Mouse (Mus musculus): Measurements from ENCODE around the gene Cd96.
A peak's percentile ranks its signal among the peaks of the same experiment; 100 is the strongest.
"Not testable (repeated sequence)": the region's sequence is repeated elsewhere in the genome, so short reads cannot be mapped to it uniquely, and the experiment has no call there.

The Cd96 gene

GRCm38 (mm10) chr16:46120020-46120419 lies at the start of gene Cd96:
Cd96 (minus strand) TSS chr16:46120251.
- DNase-seq (ENCODE audit: low spot score): no peak

GRCm38 (mm10) chr16:46166971-46167370 lies 46.9 kb upstream of the Cd96 start:
- DNase-seq (ENCODE audit: low spot score): no peak

DNA sequence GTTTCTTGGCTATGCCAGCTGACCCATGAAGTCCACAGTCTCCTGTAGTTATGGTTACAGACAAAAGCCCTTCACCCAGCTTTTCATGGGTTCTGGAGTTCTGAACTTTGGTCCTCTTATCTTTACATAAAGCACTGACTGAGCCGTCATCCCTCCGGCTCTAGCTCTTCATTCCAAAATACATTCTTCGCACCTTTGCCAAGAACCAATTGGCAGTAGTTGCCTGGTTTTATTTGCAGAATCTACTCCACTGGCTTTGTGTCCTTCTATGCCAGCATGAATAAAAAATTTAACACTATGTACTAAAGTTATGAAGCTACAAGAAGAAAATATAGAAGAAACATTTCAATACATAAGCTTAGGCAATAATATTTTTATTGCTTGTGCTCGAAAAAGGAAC lies 45.3 kb upstream of the Cd96 start:
- DNase-seq (ENCODE audit: low spot score): no peak

GRCm38 (mm10) chr16:46154832-46155231 lies 34.8 kb upstream of the Cd96 start, which contains the start of gene Gm4737:
Gm4737 (minus strand) TSS chr16:46155077.
- DNase-seq (ENCODE audit: low spot score): not testable (repeated sequence)

GRCm38 (mm10) chr16:46151141-46151540 lies 31.1 kb upstream of the Cd96 start:
- no peak for DNase-seq (ENCODE audit: low spot score)

DNA sequence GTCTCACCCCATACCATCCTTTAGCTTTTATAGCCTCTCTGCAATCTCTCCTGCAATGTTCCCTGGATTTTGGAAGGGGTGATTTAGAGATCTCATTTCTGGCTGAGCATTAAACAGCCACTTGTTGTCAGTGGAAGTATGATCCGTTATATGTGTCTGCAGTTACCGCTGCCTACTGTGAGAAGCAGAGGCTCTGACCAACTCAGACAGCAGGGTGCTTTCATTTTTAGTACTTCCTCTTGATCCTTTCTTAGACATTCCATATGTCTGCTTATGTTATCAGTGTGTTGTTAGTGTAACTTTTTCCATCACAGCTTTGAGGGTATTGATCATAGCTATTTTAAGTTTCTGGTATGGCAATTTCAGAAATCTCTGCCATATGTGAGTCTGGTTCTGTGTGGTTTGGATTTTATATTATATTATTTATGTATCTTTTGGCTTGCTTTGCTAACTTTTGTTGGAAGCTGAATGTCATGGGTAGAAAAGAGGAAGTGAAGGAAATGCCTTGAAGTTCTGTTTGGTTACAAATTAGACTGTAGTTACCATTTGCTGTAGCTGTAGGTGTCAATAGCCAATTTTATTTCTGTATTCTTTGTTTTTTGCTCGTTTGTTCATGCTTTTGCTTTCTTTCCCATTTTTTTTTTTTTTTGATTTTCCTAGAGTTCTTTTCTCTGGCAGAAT lies 28.8 kb upstream of the Cd96 start:
- DNase-seq (ENCODE audit: low spot score): no peak

DNA sequence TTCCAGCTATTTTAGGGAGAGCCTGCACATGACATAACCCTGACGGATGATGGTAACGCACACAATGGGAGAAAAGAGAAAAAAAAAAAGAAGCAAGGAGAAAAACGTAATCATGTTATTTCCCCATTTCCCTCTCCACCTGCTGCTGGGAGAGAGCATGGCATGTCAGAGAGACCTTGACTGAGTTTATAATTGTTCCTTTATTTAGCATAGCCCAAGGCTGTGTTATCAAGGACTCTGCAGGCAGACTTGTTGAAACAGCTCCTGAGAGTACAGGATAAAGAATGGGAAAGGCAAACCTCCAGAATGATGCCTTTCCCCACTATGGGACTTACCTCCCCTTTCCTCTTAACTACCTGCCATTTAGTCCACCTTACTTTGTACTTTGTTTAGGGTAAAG lies 26.9 kb upstream of the Cd96 start:
- no peak for DNase-seq (ENCODE audit: low spot score)

DNA sequence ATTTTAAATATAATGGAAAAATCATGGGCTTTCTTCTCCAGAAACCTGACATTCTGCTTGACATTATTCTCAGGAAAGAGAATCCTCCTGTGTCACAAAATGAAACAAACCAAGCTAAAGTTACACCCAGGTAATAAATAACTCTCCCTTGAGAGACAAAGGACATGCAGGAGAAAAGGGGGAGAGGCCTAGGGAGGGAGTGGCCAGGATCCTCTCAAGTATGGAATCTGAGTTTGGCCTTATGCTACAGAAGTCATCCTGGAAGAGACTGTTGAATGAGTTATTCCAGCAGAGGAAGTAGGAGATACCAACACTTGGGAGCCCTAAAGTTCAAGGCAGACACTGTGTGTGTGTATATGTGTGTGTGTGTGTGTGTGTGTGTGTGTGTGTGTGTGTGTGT lies 2.2 kb upstream of the Cd96 start:
- no peak for DNase-seq (ENCODE audit: low spot score)

DNA sequence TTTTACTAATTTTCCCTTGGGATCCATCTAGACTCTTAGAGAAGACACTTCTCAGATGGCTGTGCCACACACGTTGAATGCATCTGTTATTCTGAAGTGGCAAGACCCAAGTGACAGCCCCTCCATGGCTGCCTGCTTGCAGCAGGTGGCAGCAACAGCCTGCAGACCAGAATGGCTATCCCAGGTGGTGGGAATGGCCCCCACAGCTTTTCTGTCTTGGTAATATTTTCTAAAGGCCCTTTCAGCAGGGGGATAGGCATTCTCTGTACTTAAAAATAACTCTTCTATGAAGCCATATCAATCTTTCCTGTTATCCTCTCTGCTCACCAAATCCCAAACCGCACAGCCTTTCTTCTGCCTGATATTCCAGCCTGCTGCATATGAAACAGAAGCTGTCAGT lies 1.4 kb upstream of the Cd96 start:
- DNase-seq (ENCODE audit: low spot score): peak; percentile 51

GRCm38 (mm10) chr16:46120607-46121006 lies 556 bp upstream of the Cd96 start:
- peak; percentile 16 for DNase-seq (ENCODE audit: low spot score)

DNA sequence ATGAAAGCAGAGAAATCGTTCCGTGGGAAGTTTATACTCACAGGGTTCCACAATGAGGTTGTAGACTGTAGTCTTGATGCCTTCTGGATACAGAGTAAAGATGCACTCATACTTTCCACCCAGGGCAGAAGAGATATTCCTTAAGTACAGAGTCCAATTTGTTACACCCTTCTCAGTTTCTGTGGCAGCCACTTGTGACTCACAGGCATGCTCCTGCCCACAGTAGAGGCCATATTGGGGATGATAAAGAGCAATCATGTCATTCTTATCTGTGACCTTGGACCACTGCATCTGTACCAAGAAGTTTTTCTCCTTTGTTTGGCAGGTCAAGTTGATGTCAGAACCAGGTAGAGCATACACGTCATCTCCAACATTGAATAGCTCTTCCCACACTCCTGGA lies 2.4 kb downstream of the Cd96 start:
- no peak for DNase-seq (ENCODE audit: low spot score)

GRCm38 (mm10) chr16:46114727-46115126 lies 5.3 kb downstream of the Cd96 start:
- no peak for DNase-seq (ENCODE audit: low spot score)

DNA sequence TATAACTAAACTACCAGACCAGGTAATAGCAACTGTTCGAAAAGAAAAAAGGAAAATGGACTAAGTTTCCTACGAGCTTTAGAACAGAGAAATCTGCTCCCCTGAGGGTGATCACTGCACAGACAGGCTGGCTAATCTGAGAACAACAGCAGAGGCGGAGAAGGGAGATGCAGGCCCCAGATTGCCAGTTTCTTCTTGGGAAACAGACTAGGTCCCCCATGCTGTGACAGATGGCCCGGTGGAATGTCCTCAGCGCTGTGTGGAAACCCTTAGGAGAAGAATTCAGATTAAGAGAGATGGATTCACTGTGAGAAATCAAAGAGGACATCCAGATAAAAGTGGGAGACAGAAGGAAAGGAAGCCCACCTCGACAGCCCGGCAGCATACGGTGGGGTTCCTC lies 10.5 kb downstream of the Cd96 start:
- no peak for DNase-seq (ENCODE audit: low spot score)

DNA sequence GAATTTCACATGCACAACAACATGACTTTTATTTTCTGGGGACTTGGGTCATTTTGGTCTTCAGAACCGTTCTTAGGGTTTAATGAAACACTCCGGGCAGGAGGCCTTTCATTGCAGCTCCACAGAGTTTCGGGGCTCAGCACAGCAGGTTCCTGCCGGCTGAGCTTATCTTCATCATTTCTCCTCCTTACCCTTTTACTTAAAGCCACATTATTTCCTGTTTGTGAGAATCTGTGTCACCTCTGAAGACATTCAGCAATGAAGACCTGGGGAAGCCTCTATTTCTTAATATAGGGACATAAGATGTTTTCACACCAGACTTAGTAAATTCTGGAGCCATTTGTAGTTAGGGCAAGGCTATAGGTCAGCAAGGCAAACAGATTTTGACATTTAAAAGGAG lies 12.6 kb downstream of the Cd96 start:
- no peak for DNase-seq (ENCODE audit: low spot score)

DNA sequence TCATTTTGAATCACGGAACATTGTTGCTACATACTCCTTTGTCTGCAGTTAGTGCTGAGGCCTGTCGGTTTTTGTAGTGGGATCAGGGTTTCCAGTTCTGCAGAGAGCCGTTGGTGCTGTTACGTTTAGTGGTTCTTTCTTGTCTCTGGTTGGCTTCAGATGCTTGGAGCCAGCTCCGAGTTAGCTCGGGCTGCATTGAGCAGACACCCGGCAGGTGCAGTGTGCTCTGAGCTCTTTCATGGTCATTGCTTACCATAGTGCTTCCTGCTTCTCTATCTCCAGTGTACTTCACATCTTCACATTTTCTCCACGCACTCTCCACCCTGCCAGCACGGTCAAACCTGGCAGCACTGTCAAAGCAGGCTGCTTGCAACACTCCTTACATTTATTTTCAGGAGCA lies 15.6 kb downstream of the Cd96 start:
- no peak for DNase-seq (ENCODE audit: low spot score)

DNA sequence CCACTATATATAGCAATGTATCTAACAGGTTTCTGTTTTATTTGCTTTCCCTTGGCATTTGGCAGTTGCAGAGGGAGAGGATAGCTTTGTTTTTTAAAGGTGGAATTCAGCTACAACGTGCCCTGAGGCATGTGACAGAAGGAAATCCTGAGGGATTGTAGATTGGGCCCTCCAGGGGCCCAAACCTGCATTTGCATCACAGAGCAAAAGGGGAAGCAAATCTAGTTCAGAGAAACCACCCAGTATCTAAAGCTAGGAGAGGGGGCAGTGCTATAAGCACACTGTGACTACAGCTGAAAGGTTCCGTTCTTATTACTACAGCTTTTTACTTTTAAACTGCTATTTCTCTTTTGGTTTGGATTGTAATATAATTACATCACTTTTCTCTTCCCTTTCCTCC lies 18.3 kb downstream of the Cd96 start:
- DNase-seq (ENCODE audit: low spot score): no peak

DNA sequence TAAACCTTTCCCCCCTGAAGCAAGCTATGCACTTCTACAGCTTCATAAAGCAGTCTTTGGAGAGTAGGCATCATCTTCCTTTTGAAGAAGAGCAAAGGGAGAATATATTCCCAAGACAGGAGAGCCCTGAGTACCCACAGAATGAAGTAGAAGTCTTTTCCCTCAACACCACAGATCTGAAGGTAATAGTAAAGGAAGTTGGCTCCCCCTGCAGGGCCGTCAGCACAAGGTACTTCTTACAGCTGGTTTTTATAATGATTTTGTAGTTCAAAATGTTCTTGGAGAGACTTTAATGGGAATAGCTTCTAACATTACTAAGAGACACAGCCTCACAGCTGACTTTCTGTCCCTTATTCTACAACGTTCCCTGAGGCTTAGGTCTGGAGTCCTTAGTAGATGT lies 19.8 kb downstream of the Cd96 start:
- DNase-seq (ENCODE audit: low spot score): no peak

DNA sequence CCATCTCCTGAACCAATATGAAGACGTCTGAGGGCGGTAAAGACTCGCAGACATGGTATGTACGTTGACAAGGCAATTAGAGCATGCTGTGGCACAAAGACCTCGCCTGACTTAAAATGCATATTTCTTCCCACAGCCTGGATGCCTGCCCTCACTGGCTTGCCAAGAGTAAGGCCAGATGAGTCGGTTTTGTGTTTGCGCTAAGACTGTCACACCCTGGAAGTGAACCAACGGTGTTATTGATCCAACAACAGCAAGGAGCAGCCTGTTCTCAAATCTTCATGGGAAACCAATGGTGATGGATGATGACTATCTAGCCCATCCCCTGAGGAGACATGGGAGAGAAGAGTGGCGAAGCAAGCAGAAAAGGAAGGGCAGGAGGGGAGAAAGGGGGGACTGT lies 22.6 kb downstream of the Cd96 start:
- DNase-seq (ENCODE audit: low spot score): no peak

- no peak for DNase-seq (ENCODE audit: low spot score)
These were observed 25.6 kb downstream of the Cd96 start for GRCm38 (mm10) chr16:46094478-46094877.

DNA sequence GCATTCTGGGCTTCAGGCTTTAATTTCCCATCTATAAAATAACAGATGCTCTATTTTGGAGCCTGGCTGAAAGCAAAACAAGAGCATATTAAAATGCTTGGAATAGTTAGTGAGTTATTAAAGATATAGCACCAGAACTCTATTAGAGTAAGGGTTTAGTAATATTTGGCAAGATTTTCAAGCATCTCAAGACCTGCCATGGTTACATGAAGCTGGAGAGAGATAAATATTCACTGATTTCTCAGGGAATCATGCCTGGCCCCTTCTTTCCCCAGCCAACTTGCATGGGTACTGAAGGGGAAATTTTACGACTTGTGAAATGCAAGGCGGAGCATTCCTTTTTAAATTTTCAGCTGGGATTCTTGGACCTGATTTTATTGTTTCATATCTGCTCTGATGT lies 27.1 kb downstream of the Cd96 start:
- no peak for DNase-seq (ENCODE audit: low spot score)

DNA sequence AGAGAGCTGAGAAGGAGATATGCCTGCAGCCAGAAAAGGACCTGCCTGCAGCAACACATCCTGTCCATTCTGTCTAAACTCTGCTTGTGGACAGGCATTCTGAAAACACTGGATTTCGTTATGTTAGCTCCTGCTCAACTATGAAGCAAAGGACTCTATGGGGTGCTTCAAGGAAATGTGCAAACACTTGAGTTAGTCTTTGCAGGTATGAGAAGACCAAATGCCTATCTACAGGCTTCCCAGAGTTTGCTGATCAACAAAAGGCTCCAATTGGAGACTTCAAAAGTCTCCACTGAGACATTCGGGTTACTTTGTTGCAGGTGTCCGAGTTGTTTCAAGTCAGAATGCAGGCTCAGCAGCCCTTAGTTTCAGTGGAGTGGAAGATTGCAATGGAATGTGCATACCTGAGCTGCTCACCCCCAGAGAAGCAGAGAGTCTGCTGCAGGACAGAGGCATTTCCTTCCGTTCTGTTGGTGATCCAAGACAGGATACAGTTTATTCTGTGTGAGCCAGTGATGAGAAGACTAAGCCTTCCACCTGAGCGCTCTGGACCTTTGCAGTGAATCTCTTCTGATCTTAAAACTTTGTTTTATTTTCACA lies 33.1 kb downstream of the Cd96 start:
- DNase-seq (ENCODE audit: low spot score): peak; percentile 4

GRCm38 (mm10) chr16:46068000-46068399 lies 52.1 kb downstream of the Cd96 start:
- no peak for DNase-seq (ENCODE audit: low spot score)

DNA sequence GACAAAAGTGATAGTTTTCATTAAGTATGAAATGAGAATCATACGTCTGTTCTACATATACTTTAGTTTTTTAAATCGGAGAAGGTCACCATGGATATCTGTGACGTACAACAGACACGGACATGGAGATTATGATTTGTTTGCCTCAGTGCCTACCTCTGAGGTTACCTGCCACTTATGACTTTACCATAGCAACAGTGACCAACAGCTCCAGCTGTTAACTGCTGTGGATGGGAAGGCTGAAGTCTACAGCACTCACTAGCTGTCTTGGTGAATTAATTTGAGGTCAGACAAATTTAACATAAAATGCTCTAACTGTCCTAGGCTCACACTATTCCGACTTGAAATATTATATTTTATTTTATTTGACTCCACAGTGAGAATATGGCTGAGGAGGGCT lies 56.8 kb downstream of the Cd96 start:
- DNase-seq (ENCODE audit: low spot score): no peak

- DNase-seq (ENCODE audit: low spot score): no peak
These were observed 73.1 kb downstream of the Cd96 start for GRCm38 (mm10) chr16:46046906-46047305.
